14 mouse cellular contexts compared by ENCODE assay signal in the genomic region with DNA sequence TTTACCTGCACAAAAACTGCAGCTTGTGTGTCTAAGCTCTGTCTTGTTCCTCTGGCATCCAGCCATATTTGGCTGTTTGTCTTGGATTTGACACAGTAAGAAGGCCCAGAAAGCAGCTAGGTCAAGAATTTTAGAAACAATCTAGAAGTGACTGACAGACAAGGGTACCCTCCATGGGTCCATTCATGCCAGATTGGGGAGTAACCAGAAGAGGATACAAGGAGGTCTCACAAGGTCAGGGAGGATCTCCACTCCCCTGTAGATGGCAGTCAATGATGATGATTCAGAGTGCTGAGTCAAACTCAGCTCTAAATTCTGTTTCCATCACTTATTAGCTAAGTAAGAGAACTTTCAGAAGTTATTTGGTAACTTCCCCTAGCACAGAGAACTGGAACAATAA. TPM values are rescaled to one million over a fixed set of nuclear protein-coding genes. Genes with fewer than 3 reads are reported as not detected.
DNase-seq lines count a peak whose midpoint lies in the region; ATAC-seq and TF ChIP-seq lines count a peak whose summit lies in the region.
"Had no signal": no experiment of that assay in that cellular context is flagged by ENCODE, and none has a peak within 500 bp of the region (broad histone marks: within the 10 kb centered on the region; RNA-seq: fewer than 3 reads in every experiment).

No protein-coding gene starts in this region.

- H3K36me3 ChIP-seq in liver, adult 2 months (ENCODE audit: control insufficient read depth, insufficient read depth, low read length), result no peaks in the 10 kb centered on the region
- H3K36me3 ChIP-seq in stomach, postnatal 0 days (ENCODE audit: control insufficient read depth, insufficient read depth, low read length), result no peaks in the 10 kb centered on the region
- no peaks in the 10 kb centered on the region for H3K36me3 ChIP-seq in midbrain, embryonic 13.5 days
- H3K36me3 ChIP-seq: limb, embryonic 15.5 days; midbrain, embryonic 12.5 days had no signal

- no peak overlapping the region for H3K27ac ChIP-seq in liver, adult 2 months (replicated peaks; ENCODE audit: insufficient read depth, low read depth, low read length)
- H3K27ac ChIP-seq in stomach, postnatal 0 days (replicated peaks), result no peak overlapping the region
- no peak overlapping the region for H3K27ac ChIP-seq in midbrain, embryonic 13.5 days
- H3K27ac ChIP-seq: limb, embryonic 15.5 days; midbrain, embryonic 12.5 days had no signal

- H3K27me3 ChIP-seq in liver, adult 2 months (ENCODE audit: control insufficient read depth, insufficient read depth, low read length), result no peaks in the 10 kb centered on the region
- H3K27me3 ChIP-seq in stomach, postnatal 0 days (ENCODE audit: control insufficient read depth, insufficient read depth, low read length), result no peaks in the 10 kb centered on the region
- no peaks in the 10 kb centered on the region for H3K27me3 ChIP-seq in midbrain, embryonic 13.5 days
- H3K27me3 ChIP-seq: limb, embryonic 15.5 days; midbrain, embryonic 12.5 days had no signal

- H3K4me2 ChIP-seq in stomach, postnatal 0 days (replicated peaks; ENCODE audit: low read depth), result no peak overlapping the region
- H3K4me2 ChIP-seq in midbrain, embryonic 13.5 days (replicated peaks), result no peak overlapping the region
- H3K4me2 ChIP-seq: limb, embryonic 15.5 days; midbrain, embryonic 12.5 days had no signal

- H3K4me1 ChIP-seq in liver, adult 2 months (ENCODE audit: control insufficient read depth, insufficient read depth, low read length), result no peaks in the 10 kb centered on the region; the same call in 1 of the 2 replicates
- no peaks in the 10 kb centered on the region for H3K4me1 ChIP-seq in stomach, postnatal 0 days (replicated peaks; ENCODE audit: control insufficient read depth, insufficient read depth)
- H3K4me1 ChIP-seq in midbrain, embryonic 13.5 days (replicated peaks), result peaks cover 30% of the 10 kb centered on the region
- H3K4me1 ChIP-seq: limb, embryonic 15.5 days had no signal

- no peak for TF ChIP-seq CTCF in liver, adult 2 months (IDR thresholded peaks at IDR 0.05; ENCODE audit: low read depth, low read length)
- peak; percentile 30 for TF ChIP-seq CTCF in stomach, postnatal 0 days (IDR thresholded peaks at IDR 0.05; ENCODE audit: low read depth)

- no peak for TF ChIP-seq EP300 in stomach, postnatal 0 days (optimal IDR thresholded peaks at IDR 0.05)

- ATAC-seq in stomach, postnatal 0 days (ENCODE audit: low FRiP score, low TSS enrichment), result no peak
- no peak for ATAC-seq in midbrain, embryonic 13.5 days
- ATAC-seq: lung, postnatal 0 days had no signal

- peak; percentile 49 for DNase-seq in liver, adult 2 months (ENCODE audit: extremely low read depth, low read depth, low spot score)
- no peak for DNase-seq in liver
- peak; percentile 23 for DNase-seq in adrenal gland, postnatal 10 days
- peak; percentile 58 to 80 for DNase-seq in kidney, adult 8-10 months
- DNase-seq in stomach, postnatal 0 days (ENCODE audit: low spot score), result no peak
- DNase-seq in lung, postnatal 14 days, result no peak
- no peak for DNase-seq in natural killer cell, adult 2 months (ENCODE audit: low spot score in 2 of 2)
- DNase-seq: cerebellum, adult 11 months; gastrocnemius, postnatal 25 days; layer of hippocampus, postnatal 36 days had no signal

- H3K79me2 ChIP-seq in liver, adult 2 months (ENCODE audit: control insufficient read depth, insufficient read depth, low read length), result no peaks in the 10 kb centered on the region

- no peaks in the 10 kb centered on the region for H3K9me3 ChIP-seq in stomach, postnatal 0 days (ENCODE audit: control insufficient read depth, low read length)
- no peaks in the 10 kb centered on the region for H3K9me3 ChIP-seq in midbrain, embryonic 13.5 days
- H3K9me3 ChIP-seq: limb, embryonic 15.5 days; midbrain, embryonic 12.5 days had no signal

- TF ChIP-seq POLR2A in liver, adult 2 months (IDR thresholded peaks at IDR 0.05; ENCODE audit: extremely low read depth, insufficient read depth, low read length), result no peak

- H3K4me3 ChIP-seq in liver, adult 2 months (ENCODE audit: insufficient read depth, low read depth, low read length), result no peak overlapping the region
- H3K4me3 ChIP-seq in stomach, postnatal 0 days (ENCODE audit: low read depth, low read length), result no peak overlapping the region
- H3K4me3 ChIP-seq in midbrain, embryonic 13.5 days (replicated peaks), result no peak overlapping the region
- H3K4me3 ChIP-seq: limb, embryonic 15.5 days; midbrain, embryonic 12.5 days had no signal

- no peak overlapping the region for H3K9ac ChIP-seq in liver, adult 2 months (ENCODE audit: low read depth, low read length)
- H3K9ac ChIP-seq in stomach, postnatal 0 days (ENCODE audit: low read length), result no peak overlapping the region
- H3K9ac ChIP-seq in midbrain, embryonic 13.5 days (replicated peaks), result no peak overlapping the region
- H3K9ac ChIP-seq: limb, embryonic 15.5 days; midbrain, embryonic 12.5 days had no signal

RNA-seq across cellular contexts. Expression of a gene that starts 8.2 kb away (rescaled TPM):
- total RNA-seq in liver, adult 2 months (2014; rRNA removed), result 0.37 and 0.47 TPM in 2 replicates
- 0.01 TPM in 1 of 2 replicates, not detected in the other for polyA plus RNA-seq in liver, adult 2 months (2012; rRNA removed)
- total RNA-seq in adrenal gland, postnatal 10 days (2021), result 1 to 10 TPM; 2.0 to 3.2 TPM
- polyA plus RNA-seq in stomach, postnatal 0 days (2015; fragmentation: Nextera tagmentation; extraction: Ambion mirVana), result 1.3 TPM in 2 replicates
- polyA plus RNA-seq in midbrain, embryonic 13.5 days (2015; fragmentation: Nextera tagmentation; extraction: Ambion mirVana), result 17.1 and 17.5 TPM in 2 replicates

Comparison
In these comparisons a context has a peak if more than half of its experiments do, and no peak if none do; other contexts are left out.
1. DNase-seq: peak in liver, adult 2 months (single experiment), adrenal gland, postnatal 10 days (single experiment) and kidney, adult 8-10 months (2 of 2); none in liver (single experiment), stomach, postnatal 0 days (single experiment), lung, postnatal 14 days (single experiment) and natural killer cell, adult 2 months (0 of 2).